Mouse (Mus musculus) CH12.LX (cell line): ENCODE results near the gene Slc35f3.

Experiments used
- BHLHE40 ChIP-seq: IDR thresholded peaks from 2 replicates; pipeline ENCODE4 v1.6.1; 2011; ENCODE audit warnings: mild to moderate bottlenecking, low read depth, low read length, improper control_type of control experiment
- E2F4 ChIP-seq: IDR thresholded peaks from 2 replicates; pipeline ENCODE4 v1.6.1; 2011; ENCODE audit warnings: low read depth, low read length, improper control_type of control experiment; ENCODE audit not compliant: insufficient replicate concordance
- GABPA ChIP-seq: IDR thresholded peaks from 2 replicates; pipeline ENCODE4 v1.6.1; 2012; ENCODE audit warnings: low read depth, low read length, improper control_type of control experiment, inconsistent platforms; ENCODE audit not compliant: insufficient replicate concordance
- HCFC1 ChIP-seq: IDR thresholded peaks from 2 replicates; pipeline ENCODE4 v1.6.1; 2012; ENCODE audit warnings: low read depth, mild to moderate bottlenecking, inconsistent platforms, low read length, improper control_type of control experiment
- MAFK ChIP-seq: IDR thresholded peaks from 2 replicates; pipeline ENCODE4 v1.6.1; 2011; ENCODE audit warnings: low read length, improper control_type of control experiment; ENCODE audit not compliant: insufficient replicate concordance
- POLR2A ChIP-seq: IDR thresholded peaks from 2 replicates; pipeline ENCODE4 v1.6.1; 2011; ENCODE audit warnings: low read depth, mild to moderate bottlenecking, improper control_type of control experiment, low read length
- POLR2AphosphoS2 ChIP-seq: IDR thresholded peaks from 2 replicates; pipeline ENCODE4 v1.6.1; 2011; ENCODE audit warnings: low read depth, low read length, improper control_type of control experiment

DNA sequence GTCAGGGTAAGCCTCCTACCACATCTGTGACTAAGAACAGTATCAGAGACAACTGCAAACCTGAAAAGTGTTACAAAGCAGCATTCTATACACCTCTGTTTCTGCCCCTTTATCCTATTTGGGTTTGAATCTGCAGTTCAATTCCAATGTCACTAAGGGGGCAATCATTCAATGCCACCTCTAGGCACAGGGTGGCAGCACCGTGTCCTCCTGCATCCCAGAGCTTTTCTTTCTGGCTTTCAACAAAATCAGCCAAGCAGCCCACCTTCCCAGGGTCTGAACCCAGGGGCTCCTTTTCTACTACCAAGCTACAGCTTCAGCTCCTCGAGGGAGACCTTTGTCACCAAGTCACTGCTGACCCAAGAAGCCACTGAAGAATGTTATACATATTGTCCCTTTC, 140.6 kb downstream of the Slc35f3 start:
- TF ChIP-seq BHLHE40 (no peak), MAFK (no peak), HCFC1 (no peak), POLR2A (no peak), POLR2AphosphoS2 (no peak), GABPA (no peak), E2F4 (no peak)
